Mouse (Mus musculus) forebrain, embryonic 14.5 days (tissue): ENCODE results near the gene Hoxd1. TPM values are rescaled to one million over a fixed set of nuclear protein-coding genes. Genes with fewer than 3 reads are reported as not detected.
A peak's percentile ranks its signal among the peaks of the same experiment; 100 is the strongest.

ENCODE experiments used
- ATAC-seq: fragments of 200-750 bp; cut with Nextera tagmentation; 2 replicates; pipeline ENCODE4 v1.8.0; 2017; ENCODE audit warnings: mild to moderate bottlenecking, moderate library complexity
- DNase-seq: peaks from one replicate; pipeline ENCODE4 v3.0.0-alpha.2; 2015; ENCODE audit warnings: low spot score
- H3K27ac ChIP-seq: fragments of 300-500 bp; sonication (generic); 2 replicates; pipeline ENCODE4 v1.5.1; 2014; ENCODE audit warnings: low read depth, mild to moderate bottlenecking, control low read depth, low read length, moderate library complexity
- H3K27me3 ChIP-seq: fragments of 300-500 bp; sonication (generic); replicated peaks from 2 replicates; pipeline ENCODE4 v1.6.1; 2014; ENCODE audit warnings: low read length, control low read depth, mixed read lengths; ENCODE audit not compliant: control insufficient read depth, insufficient read depth
- H3K36me3 ChIP-seq: fragments of 300-500 bp; sonication (generic); 2 replicates; pipeline ENCODE4 v1.6.1; 2014; ENCODE audit warnings: low read length, control low read depth; ENCODE audit not compliant: control insufficient read depth, insufficient read depth
- H3K4me1 ChIP-seq: fragments of 300-500 bp; sonication (generic); 2 replicates; pipeline ENCODE4 v1.6.1; 2014; ENCODE audit warnings: antibody characterized with exemption, low read length, control low read depth; ENCODE audit not compliant: control insufficient read depth, insufficient read depth
- H3K4me2 ChIP-seq: fragments of 300-500 bp; sonication (generic); 2 replicates; pipeline ENCODE4 v1.6.1; 2014; ENCODE audit warnings: mild to moderate bottlenecking, control low read depth, low read length
- H3K4me3 ChIP-seq: fragments of 300-500 bp; sonication (generic); 2 replicates; pipeline ENCODE4 v1.5.1; 2014; ENCODE audit warnings: low read depth, low read length, control low read depth
- H3K9ac ChIP-seq: fragments of 300-500 bp; sonication (generic); 2 replicates; pipeline ENCODE4 v1.6.1; 2014; ENCODE audit warnings: mild to moderate bottlenecking, low read length, control low read depth, moderate library complexity
- H3K9me3 ChIP-seq: fragments of 300-500 bp; sonication (generic); replicated peaks from 2 replicates; pipeline ENCODE4 v1.6.1; 2016; ENCODE audit warnings: low read length, control low read depth, mixed read lengths; ENCODE audit not compliant: control insufficient read depth
- WGBS: fragments of 180-500 bp; shearing (Covaris S2); extraction: QIAGEN DNeasy Blood & Tissue Kit; methylation state at CpG from one replicate; pipeline ENCODE4 v1.1.7; 2014; 5-methylcytosine and 5-hydroxymethylcytosine counted together
- polyA plus RNA-seq: library from polyadenylated mRNA; unstranded; fragments of >200 nt; fragmentation: Nextera tagmentation; extraction: Ambion mirVana; gene quantifications from 2 replicates; pipeline ENCODE4 v1.2.1, GENCODE M21; 2014

The Hoxd1 gene
- polyA plus RNA-seq, 1 experiment from 2014 or later, result not detected

- no peak for ATAC-seq
- no peak for DNase-seq
- no peak overlapping the region for H3K9ac ChIP-seq
- H3K9me3 ChIP-seq, result no peaks in the 10 kb centered on the region
- peaks cover 5% of the 10 kb centered on the region; the same call in 1 of the 2 replicates for H3K4me1 ChIP-seq
- no peak overlapping the region for H3K27ac ChIP-seq
- 2% methylated on average over 6 of the region's 6 CpGs for WGBS
- H3K4me3 ChIP-seq, result no peak overlapping the region
- H3K4me2 ChIP-seq, result no peak overlapping the region
- peaks cover 97% of the 10 kb centered on the region for H3K27me3 ChIP-seq
- no peaks in the 10 kb centered on the region for H3K36me3 ChIP-seq
These were observed 17.1 kb upstream of the Hoxd1 start for GRCm38 (mm10) chr2:74745540-74746297.

GRCm38 (mm10) chr2:74746298-74746921 is 16.4 kb upstream of the Hoxd1 start:
- DNase-seq, result no peak
- Histone ChIP-seq H3K4me1 (peaks cover 5% of the 10 kb centered on the region; the same call in 1 of the 2 replicates), H3K27me3 (peaks cover 97% of the 10 kb centered on the region), H3K4me2 (no peak overlapping the region), H3K4me3 (no peak overlapping the region), H3K27ac (no peak overlapping the region), H3K9ac (no peak overlapping the region), H3K36me3 (no peaks in the 10 kb centered on the region), H3K9me3 (no peaks in the 10 kb centered on the region)
- ATAC-seq, result no peak; the same call in 1 of the 2 replicates
- WGBS, result under 1% methylated on average over 57 of the region's 58 CpGs

- Histone ChIP-seq H3K27me3 (peaks cover 97% of the 10 kb centered on the region), H3K4me3 (no peak overlapping the region), H3K4me1 (peaks cover 5% of the 10 kb centered on the region; the same call in 1 of the 2 replicates), H3K27ac (no peak overlapping the region), H3K36me3 (no peaks in the 10 kb centered on the region), H3K9ac (no peak overlapping the region), H3K9me3 (no peaks in the 10 kb centered on the region), H3K4me2 (no peak overlapping the region)
- whole genome bisulfite sequencing, result under 1% methylated on average over 22 of the region's 24 CpGs
- ATAC-seq, result no peak
- no peak for DNase-seq
These were observed 15.8 kb upstream of the Hoxd1 start for GRCm38 (mm10) chr2:74747006-74747405.

GRCm38 (mm10) chr2:74747661-74748141 is 15.1 kb upstream of the Hoxd1 start:
- no peak overlapping the region for H3K27ac ChIP-seq
- DNase-seq, result no peak

GRCm38 (mm10) chr2:74748436-74748995 is 14.3 kb upstream of the Hoxd1 start:
- 3% methylated on average over 9 of the region's 9 CpGs for WGBS

More at GRCm38 (mm10) chr2:74747661-74748141, 15.1 kb upstream of the Hoxd1 start:
- Histone ChIP-seq H3K4me3 (no peak overlapping the region), H3K9me3 (no peaks in the 10 kb centered on the region), H3K4me1 (peaks cover 6% of the 10 kb centered on the region; the same call in 1 of the 2 replicates), H3K9ac (no peak overlapping the region), H3K36me3 (no peaks in the 10 kb centered on the region), H3K27me3 (peaks cover 97% of the 10 kb centered on the region), H3K4me2 (no peak overlapping the region)
- WGBS, result 4% methylated on average over 11 of the region's 11 CpGs
- ATAC-seq, result no peak

GRCm38 (mm10) chr2:74749337-74750121 is 13.3 kb upstream of the Hoxd1 start:
- no peak overlapping the region for H3K27ac ChIP-seq
- H3K36me3 ChIP-seq, result no peaks in the 10 kb centered on the region
- H3K4me2 ChIP-seq, result peak overlapping the region; percentile 31; the same call in 1 of the 2 replicates
- H3K4me3 ChIP-seq, result peak overlapping the region; percentile 7; the same call in 1 of the 2 replicates
- no peaks in the 10 kb centered on the region for H3K9me3 ChIP-seq
- peaks cover 99% of the 10 kb centered on the region for H3K27me3 ChIP-seq
- H3K4me1 ChIP-seq, result peaks cover 8% of the 10 kb centered on the region; the same call in 1 of the 2 replicates
- DNase-seq (no peak), ATAC-seq (peak; percentile 52; the same call in 1 of the 2 replicates)
- H3K9ac ChIP-seq, result no peak overlapping the region
- under 1% methylated on average over 47 of the region's 47 CpGs for WGBS

More at GRCm38 (mm10) chr2:74748436-74748995, 14.3 kb upstream of the Hoxd1 start:
- Histone ChIP-seq H3K4me3 (no peak overlapping the region), H3K9me3 (no peaks in the 10 kb centered on the region), H3K27ac (no peak overlapping the region), H3K27me3 (peaks cover 99% of the 10 kb centered on the region), H3K4me1 (peaks cover 8% of the 10 kb centered on the region; the same call in 1 of the 2 replicates), H3K36me3 (no peaks in the 10 kb centered on the region), H3K9ac (no peak overlapping the region), H3K4me2 (no peak overlapping the region)
- DNase-seq (no peak), ATAC-seq (no peak)

- ATAC-seq (no peak), DNase-seq (no peak)
- H3K27ac ChIP-seq, result no peak overlapping the region
- WGBS, result 13% methylated on average over 5 of the region's 5 CpGs
- H3K9ac ChIP-seq, result no peak overlapping the region
- peaks cover 98% of the 10 kb centered on the region for H3K27me3 ChIP-seq
- H3K9me3 ChIP-seq, result no peaks in the 10 kb centered on the region
- H3K4me3 ChIP-seq, result no peak overlapping the region
- no peaks in the 10 kb centered on the region for H3K36me3 ChIP-seq
- H3K4me2 ChIP-seq, result no peak overlapping the region
- H3K4me1 ChIP-seq, result peaks cover 8% of the 10 kb centered on the region; the same call in 1 of the 2 replicates
These were observed 12.0 kb upstream of the Hoxd1 start for GRCm38 (mm10) chr2:74750731-74751250.

GRCm38 (mm10) chr2:74751861-74752260 is 10.9 kb upstream of the Hoxd1 start:
- H3K36me3 ChIP-seq, result no peaks in the 10 kb centered on the region
- H3K4me1 ChIP-seq, result peaks cover 8% of the 10 kb centered on the region; the same call in 1 of the 2 replicates
- WGBS, result 53% methylated on average over 1 of the region's 1 CpGs
- DNase-seq, result no peak
- no peak overlapping the region for H3K9ac ChIP-seq
- no peak overlapping the region for H3K4me2 ChIP-seq
- H3K9me3 ChIP-seq, result no peaks in the 10 kb centered on the region
- H3K27ac ChIP-seq, result no peak overlapping the region
- no peak for ATAC-seq
- H3K27me3 ChIP-seq, result peaks cover 96% of the 10 kb centered on the region
- no peak overlapping the region for H3K4me3 ChIP-seq
